Mouse (Mus musculus): ENCODE measurements around the gene Dll3. TPM values are rescaled to one million over a fixed set of nuclear protein-coding genes. Genes with fewer than 3 reads are reported as not detected.
A peak's percentile ranks its signal among the peaks of the same experiment; 100 is the strongest.

Gene Dll3
- polyA plus RNA-seq, 1 experiment, result 0.17 TPM

DNA sequence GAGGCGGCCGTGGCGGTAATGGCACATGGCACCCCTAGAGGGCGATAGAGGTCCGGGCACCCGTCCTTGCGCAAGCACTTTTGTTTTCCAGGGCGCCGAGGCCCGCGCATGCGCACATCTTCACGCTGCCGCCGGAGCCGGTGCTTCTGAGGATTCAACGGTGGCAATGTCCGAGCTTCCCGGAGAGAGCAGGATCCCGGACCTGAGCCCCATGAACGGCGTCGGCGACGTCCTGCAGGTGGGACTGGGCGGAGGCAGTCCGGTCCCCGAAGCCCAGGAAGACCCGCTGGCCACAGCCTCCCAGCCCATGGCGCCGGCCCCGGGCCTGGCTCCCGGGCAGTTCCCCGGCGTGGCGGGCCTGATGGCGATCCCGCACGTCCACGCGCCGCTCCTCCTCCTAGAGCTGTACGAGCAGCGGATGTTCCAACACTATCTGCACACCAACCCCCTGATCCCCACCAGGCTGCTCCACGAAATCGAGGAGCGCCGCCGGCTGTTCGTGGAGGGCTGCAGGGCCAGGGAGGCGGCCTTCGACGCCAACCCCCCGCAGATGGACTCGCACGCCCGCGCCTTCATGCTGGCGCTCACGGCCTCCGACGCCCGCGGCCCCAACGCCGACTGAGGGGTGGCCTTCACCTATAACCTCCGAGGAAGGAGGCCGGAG lies 24.3 kb downstream of the Dll3 start, which contains the start of gene Eid2b:
TSS of gene Eid2b (plus strand) at position 125 of the 664 bp plus-strand sequence.
- no peak for TF ChIP-seq GATA1 (IDR thresholded peaks at IDR 0.05; ENCODE audit: low read length)

DNA sequence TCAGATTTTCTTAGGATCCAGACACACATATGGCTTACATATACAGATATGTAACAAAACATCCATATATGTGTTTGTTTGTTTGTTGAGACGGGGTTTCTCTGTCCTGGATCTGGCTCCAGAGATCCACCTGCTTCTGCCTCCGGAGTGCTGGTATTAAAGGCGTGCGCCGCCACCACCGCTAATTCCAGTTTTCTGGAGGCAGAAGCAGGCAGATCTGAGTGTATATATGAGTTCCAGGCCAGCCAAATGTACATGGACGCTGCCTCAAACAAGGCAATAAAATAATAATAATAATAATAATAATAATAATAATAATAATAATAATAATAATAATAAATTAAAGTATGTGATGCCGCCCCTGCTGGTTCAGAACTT lies 24.8 kb downstream of the Dll3 start:
- no peak for TF ChIP-seq GATA1 (IDR thresholded peaks at IDR 0.05; ENCODE audit: low read length)

DNA sequence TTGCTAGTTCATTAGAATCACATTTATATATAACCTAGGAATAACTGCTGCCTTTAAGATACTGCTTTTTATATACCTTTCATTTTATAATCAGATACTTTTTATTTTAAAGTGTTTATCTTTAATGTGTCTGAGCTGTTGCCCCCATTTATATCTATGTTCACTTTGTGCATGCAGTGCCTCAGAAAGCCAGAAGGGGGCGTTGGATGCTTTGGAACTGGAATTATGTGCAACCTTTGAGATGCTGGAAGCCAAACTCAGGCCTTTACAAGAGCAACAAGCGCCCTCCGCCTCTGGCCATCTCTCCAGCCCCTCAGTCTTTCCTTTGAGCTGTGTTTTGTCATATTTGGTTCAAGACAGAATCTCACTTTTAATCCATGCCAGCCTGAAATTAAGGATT lies 30.3 kb downstream of the Dll3 start:
- TF ChIP-seq GATA1 (IDR thresholded peaks at IDR 0.05; ENCODE audit: low read length), result no peak

DNA sequence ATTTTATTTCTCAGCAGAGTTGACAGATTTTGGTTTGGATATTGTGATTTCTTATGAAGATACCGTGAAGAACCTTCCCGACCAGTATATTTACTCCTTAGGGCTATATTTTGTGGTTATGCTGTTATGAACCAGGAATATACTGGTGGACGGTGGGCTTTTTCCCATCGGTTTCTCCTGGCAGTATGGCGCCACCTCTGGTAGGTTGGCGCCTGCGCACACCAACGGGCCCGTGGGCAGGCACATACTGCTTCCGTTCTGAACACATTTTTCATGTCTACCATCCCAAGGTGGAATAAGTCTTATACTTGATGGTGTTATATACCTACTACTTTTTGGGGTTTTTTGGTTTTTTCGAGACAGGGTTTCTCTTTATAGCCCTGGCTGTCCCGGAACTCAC lies 32.7 kb downstream of the Dll3 start:
- no peak for TF ChIP-seq GATA1 (IDR thresholded peaks at IDR 0.05; ENCODE audit: low read length)

DNA sequence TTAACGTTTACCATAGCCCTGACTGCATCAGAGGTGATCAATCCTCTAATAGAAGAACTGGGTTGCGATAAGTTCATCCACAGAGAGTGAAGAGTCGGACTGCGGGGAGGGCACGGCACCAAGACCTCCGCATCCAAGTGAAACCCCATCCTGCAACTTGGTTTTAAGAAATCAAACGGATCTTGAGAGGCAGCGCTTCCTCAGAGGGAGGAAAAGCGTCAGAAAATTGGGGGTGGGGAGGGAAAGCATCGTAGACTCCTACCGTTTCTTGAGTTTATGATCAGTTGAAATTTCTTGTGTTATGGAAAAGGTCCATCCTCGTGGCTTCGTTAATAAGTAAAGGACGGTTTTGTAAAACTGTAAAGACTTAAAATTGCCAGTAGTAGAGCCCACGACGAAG lies 33.5 kb downstream of the Dll3 start:
- TF ChIP-seq GATA1 (IDR thresholded peaks at IDR 0.05; ENCODE audit: low read length), result no peak

DNA sequence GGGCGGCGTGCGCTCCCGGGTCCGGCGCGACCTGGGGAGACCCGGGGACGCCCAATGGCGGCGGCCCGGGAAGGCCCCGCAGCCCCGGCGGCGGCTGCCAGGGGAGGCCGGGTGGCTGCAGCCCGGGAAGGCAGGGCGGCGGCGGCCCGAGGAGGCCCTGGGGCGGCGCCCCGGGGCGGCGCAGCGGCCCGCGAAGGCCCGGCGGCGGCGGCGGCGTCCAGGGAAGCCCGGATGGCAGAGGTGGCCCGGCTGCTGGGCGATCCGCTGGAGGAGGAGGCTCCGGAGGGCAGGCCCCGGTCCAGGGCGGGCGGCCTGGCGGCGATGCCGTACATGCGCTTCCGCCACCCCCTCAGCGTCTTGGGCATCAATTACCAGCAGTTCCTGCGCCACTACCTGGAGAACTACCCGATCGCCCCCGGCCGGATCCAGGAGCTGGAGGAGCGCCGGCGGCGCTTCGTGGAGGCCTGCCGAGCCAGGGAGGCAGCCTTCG lies 34.0 kb downstream of the Dll3 start:
- no peak for TF ChIP-seq GATA1 (IDR thresholded peaks at IDR 0.05; ENCODE audit: low read length)

DNA sequence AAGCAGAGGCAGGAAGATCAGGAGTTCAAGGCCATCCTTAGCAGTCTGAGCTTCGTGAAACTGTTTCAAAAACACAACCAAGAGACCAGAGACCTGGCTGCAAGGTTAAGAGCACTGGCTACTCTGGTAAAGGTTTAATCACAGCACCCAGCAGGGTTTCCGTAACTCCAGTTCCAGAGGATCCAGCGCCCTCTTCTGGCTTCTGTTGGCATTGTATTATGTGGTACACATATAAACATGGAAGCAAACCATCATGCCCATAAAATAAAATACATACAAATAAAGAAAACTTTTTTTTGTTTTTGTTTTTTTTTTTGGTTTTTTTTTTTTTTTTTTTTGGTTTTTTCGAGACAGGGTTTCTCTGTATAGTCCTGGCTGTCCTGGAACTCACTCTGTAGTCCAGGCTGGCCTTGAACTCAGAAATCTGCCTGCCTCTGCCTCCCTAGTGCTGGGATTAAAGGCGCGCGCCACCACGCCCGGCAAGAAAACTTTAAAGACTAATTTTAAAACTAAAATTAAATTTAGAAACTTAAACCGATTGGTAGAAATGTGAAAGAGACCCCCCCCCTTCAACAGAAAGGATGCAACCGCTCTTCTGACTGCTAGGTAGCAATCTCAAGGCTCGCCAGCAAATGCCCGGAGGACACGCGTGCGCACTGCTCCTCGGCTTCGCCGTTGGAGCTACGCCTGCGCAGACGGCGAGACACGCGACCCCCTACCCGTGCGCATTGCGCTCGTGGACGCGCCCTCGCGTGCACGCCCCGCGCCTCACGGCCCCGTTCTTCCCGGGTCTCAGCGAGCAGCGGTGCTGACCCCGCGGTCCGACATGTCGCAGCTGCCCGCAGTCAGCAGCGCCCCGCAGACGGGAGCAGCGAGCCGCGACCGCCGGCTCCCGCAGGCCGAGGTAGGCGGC lies 34.7 kb downstream of the Dll3 start, which contains the start of gene Eid2:
TSS of gene Eid2 (plus strand) at position 753 of the 913 bp plus-strand sequence.
- no peak for TF ChIP-seq GATA1 (IDR thresholded peaks at IDR 0.05; ENCODE audit: low read length)

DNA sequence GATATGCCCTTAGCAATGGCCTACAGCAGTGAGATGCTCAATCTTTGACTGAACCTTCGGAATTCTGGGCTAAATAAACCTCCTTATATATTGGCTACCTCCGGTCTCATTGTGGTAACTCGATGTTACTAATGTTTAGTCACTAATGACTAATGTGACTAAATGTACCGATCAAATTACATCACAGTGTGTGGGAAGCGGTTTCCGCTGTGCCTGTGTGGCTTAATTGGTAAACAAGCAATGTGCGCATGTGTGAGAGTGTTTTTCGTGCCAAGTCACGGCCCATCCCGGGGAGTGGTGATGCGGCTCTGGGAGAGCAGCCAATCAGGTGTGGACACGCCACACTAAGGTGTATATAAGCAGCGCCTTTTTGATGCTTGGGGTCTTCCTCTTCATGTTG lies 36.6 kb downstream of the Dll3 start:
- TF ChIP-seq GATA1 (IDR thresholded peaks at IDR 0.05; ENCODE audit: low read length), result no peak

DNA sequence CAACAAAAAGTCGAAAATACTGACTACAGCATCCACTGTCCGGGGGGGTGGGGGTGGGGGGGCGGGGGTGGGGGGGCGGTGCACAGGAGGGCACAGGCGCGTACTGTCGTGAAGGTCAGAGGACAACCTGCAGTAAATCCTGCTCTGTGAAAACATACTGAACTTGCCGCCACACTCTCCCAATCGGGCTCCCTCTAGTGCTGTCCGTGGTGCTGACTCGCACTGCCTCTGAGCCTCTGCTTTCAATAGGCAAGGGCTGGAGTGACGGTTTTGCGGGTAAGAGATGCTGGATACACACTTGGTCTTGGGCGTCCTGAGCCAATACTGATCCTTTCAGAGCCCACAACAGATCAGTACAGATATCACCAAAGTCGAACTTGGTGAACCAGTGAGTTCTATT lies 38.3 kb downstream of the Dll3 start:
- no peak for TF ChIP-seq GATA1 (IDR thresholded peaks at IDR 0.05; ENCODE audit: low read length)

DNA sequence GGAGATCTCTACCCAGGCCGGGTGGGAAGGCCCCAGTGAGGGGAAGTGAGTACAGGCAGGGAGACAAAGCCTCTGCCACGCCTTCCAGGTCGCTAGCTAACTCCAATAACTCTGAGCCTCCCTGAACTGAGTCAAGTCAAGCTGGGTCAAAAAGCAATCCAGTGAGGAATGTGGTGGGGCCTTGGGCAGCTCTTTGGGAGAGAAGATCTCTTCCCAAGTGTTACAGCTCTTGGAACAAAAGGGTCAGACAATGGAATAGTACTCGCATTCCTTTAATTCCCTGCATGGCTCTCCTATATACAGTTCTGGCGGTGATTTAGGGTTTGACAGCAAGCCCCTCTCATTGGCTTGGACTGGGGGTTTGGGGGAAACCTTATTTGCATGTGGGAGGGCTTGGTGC lies 39.2 kb downstream of the Dll3 start:
- TF ChIP-seq GATA1 (IDR thresholded peaks at IDR 0.05; ENCODE audit: low read length), result no peak

DNA sequence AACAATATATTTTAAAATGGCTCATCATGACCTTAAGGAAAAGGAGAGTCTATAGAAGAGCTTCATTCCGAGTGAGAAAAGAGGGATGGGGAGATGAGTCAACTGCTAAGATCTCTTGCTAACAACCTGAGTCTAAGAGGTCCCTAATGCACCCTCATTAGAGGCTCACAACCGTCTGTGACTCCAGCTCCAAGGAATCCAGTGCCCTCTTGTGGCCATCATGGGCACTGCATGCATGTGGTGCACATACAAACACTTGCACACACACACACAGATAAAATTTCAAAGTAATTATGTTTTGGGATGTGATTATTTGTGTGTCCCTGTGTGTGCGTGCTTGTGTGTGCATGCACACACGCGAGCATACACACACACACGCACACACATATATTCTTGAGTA lies 46.6 kb downstream of the Dll3 start:
- no peak for TF ChIP-seq GATA1 (IDR thresholded peaks at IDR 0.05; ENCODE audit: low read length)

DNA sequence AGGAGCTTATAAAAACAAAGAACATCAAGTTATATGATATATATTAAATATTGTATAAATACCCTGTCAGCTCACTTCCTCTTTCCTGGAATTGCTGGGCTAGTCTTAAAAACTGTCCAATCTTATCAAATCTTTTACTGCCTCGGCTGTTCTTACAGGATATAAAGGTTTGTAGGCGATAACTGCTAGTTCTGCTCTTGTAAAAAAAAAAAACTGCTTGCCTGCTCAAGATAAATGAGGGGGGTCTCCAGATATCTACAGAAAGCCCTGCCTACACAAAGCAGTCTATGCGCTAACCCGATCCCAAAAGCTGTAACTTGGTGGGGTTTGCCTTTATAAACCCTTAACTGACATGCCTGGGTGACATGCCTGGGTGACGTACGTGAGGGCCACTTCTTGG lies 47.4 kb downstream of the Dll3 start:
- TF ChIP-seq GATA1 (IDR thresholded peaks at IDR 0.05; ENCODE audit: low read length), result peak; percentile 91

DNA sequence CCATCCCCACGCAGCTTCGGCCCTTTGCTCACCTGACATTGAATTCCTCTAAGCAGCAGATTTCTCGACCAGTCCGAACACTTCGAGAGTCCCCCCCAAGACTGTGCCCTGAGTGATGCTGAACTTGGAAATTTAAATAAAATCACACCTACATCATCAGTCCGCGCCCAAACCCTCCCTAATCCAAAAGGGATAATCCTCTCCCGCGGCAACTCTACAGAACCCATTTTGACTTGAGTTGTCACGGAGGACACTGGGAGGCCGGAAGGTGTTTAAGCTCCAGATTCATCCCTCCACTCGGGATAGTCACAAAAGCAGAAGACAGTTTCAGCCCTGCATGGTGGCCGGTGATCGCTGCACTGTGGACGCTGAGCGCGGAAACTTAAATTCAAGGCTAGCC lies 50.1 kb downstream of the Dll3 start:
- no peak for TF ChIP-seq GATA1 (IDR thresholded peaks at IDR 0.05; ENCODE audit: low read length)

DNA sequence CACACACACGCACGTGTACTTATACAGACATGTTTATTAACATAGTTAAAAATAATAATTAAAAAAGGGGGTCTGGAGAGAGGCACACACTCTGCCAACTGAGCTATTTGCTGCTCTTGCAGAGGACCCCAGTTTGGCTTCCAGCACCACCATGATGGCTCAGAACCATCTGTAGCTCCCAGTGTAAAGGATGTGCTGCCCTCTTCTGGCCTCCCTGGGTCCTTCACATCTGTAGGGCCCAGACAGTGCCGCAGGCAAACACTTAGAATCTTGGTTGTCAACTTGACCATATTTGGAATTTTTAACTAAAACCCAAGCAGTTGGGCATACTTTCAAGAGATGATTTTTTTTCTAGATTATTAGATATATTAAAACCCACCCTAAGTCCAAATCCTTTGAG lies 53.1 kb downstream of the Dll3 start:
- TF ChIP-seq GATA1 (IDR thresholded peaks at IDR 0.05; ENCODE audit: low read length), result no peak

Other genes starting within 250 kb of the Dll3 start
- gene Fcgbp, start 231.0 kb downstream of the Dll3 start, polyA plus RNA-seq (2012), result not detected in 2 replicates
- not detected in 2 replicates for gene 9530053A07Rik, start 172.8 kb downstream of the Dll3 start, polyA plus RNA-seq (2012)
- 951 and 979 TPM in 2 replicates for gene Fbl, start 132.5 kb downstream of the Dll3 start, polyA plus RNA-seq (2012)
- 51.5 and 66.1 TPM in 2 replicates for gene Dyrk1b, start 122.8 kb downstream of the Dll3 start, polyA plus RNA-seq (2012)
- 90.4 and 132 TPM in 2 replicates for gene Eid2, start 34.4 kb downstream of the Dll3 start, polyA plus RNA-seq (2012)
- gene Eid2b, start 24.5 kb downstream of the Dll3 start, polyA plus RNA-seq (2012), result 49.9 and 67.9 TPM in 2 replicates
- gene Selenov, start 11.1 kb downstream of the Dll3 start, polyA plus RNA-seq (2012), result not detected in 2 replicates
- gene Timm50, start 9.8 kb upstream of the Dll3 start, polyA plus RNA-seq (2012), result 254 and 431 TPM in 2 replicates
- gene Supt5, start 36.5 kb upstream of the Dll3 start, polyA plus RNA-seq (2012), result 164 and 237 TPM in 2 replicates
- gene Rps16, start 48.4 kb upstream of the Dll3 start, polyA plus RNA-seq (2012), result 1,552 and 2,390 TPM in 2 replicates
- 15.2 and 16.0 TPM in 2 replicates for gene Plekhg2, start 70.4 kb upstream of the Dll3 start, polyA plus RNA-seq (2012)
- gene Zfp36, start 78.0 kb upstream of the Dll3 start, polyA plus RNA-seq (2012), result 19.6 and 21.6 TPM in 2 replicates
- 30.5 and 33.2 TPM in 2 replicates for gene Med29, start 90.5 kb upstream of the Dll3 start, polyA plus RNA-seq (2012)
- 229 and 279 TPM in 2 replicates for gene Paf1, start 90.7 kb upstream of the Dll3 start, polyA plus RNA-seq (2012)
- 1.3 and 1.7 TPM in 2 replicates for gene Gmfg, start 135.2 kb upstream of the Dll3 start, polyA plus RNA-seq (2012)
- 0.03 and 0.10 TPM in 2 replicates for gene Lrfn1, start 149.7 kb upstream of the Dll3 start, polyA plus RNA-seq (2012)
- gene Ifnl2, start 208.2 kb upstream of the Dll3 start, polyA plus RNA-seq (2012), result not detected in 2 replicates
- gene Ifnl3, start 220.6 kb upstream of the Dll3 start, polyA plus RNA-seq (2012), result not detected in 2 replicates
- not detected in 2 replicates for gene Sycn, start 238.6 kb upstream of the Dll3 start, polyA plus RNA-seq (2012)
- gene Nccrp1, start 245.0 kb upstream of the Dll3 start, polyA plus RNA-seq (2012), result not detected in 2 replicates